Mouse (Mus musculus) C2C12 (cell line): ENCODE data around the gene Gm43552. TPM values are rescaled to one million over a fixed set of nuclear protein-coding genes. Genes with fewer than 3 reads are reported as not detected.

Experiments
- H3K27me3 ChIP-seq: one replicate; pipeline ENCODE4 v1.6.1; 2011; ENCODE audit not compliant: control insufficient read depth, insufficient read depth, insufficient read length
- H3K36me3 ChIP-seq: one replicate; pipeline ENCODE4 v1.6.1; 2011; ENCODE audit not compliant: control insufficient read depth, insufficient read depth
- H3K4me3 ChIP-seq: one replicate; pipeline ENCODE4 v1.5.1; 2011; ENCODE audit warnings: mild to moderate bottlenecking, control low read depth; ENCODE audit not compliant: poor library complexity, insufficient read depth, severe bottlenecking
- H3K79me2 ChIP-seq: one replicate; pipeline ENCODE4 v1.6.1; 2011; ENCODE audit not compliant: control insufficient read depth, insufficient read depth
- H3K79me3 ChIP-seq: one replicate; pipeline ENCODE4 v1.6.1; 2011; ENCODE audit warnings: low read depth, control low read depth
- H3ac ChIP-seq: one replicate; pipeline ENCODE3; 2011; ENCODE audit warnings: low read depth; ENCODE audit not compliant: control insufficient read depth, insufficient read length
- CEBPB ChIP-seq: IDR thresholded peaks from one replicate; pipeline ENCODE4 v1.6.1; 2011; ENCODE audit warnings: low read depth, mild to moderate bottlenecking, control low read depth, moderate library complexity
- CTCF ChIP-seq: IDR thresholded peaks from one replicate; pipeline ENCODE4 v1.5.1; 2011; ENCODE audit not compliant: control insufficient read depth, insufficient read depth, insufficient read length
- FOSL1 ChIP-seq: IDR thresholded peaks from one replicate; pipeline ENCODE4 v1.8.0; 2011; ENCODE audit warnings: mild to moderate bottlenecking, low read length; ENCODE audit not compliant: poor library complexity, insufficient read depth, severe bottlenecking
- MAX ChIP-seq: IDR thresholded peaks from one replicate; pipeline ENCODE4 v1.6.1; 2011; ENCODE audit warnings: mild to moderate bottlenecking, control low read depth
- MYOD1 ChIP-seq: IDR thresholded peaks from one replicate; pipeline ENCODE4 v1.6.1; 2011; ENCODE audit warnings: low read depth; ENCODE audit not compliant: control insufficient read depth, insufficient read length
- MYOG ChIP-seq: IDR thresholded peaks from one replicate; pipeline ENCODE4 v1.6.1; 2011; ENCODE audit not compliant: control insufficient read depth, insufficient read length; ENCODE audit errors: extremely low read depth
- USF1 ChIP-seq: IDR thresholded peaks from one replicate; pipeline ENCODE4 v1.6.1; 2011; ENCODE audit warnings: low read depth, mild to moderate bottlenecking, control low read depth, moderate library complexity
- polyA plus RNA-seq: library from polyadenylated mRNA; unstranded; fragments of >200 nt; fragmentation: generic; extraction: Trizol; gene quantifications from one replicate; pipeline ENCODE4 v1.2.1, GENCODE M21; 2012; ENCODE audit warnings: missing spikeins

The Gm43552 gene
- polyA plus RNA-seq, 1 experiment, result not detected

- H3ac ChIP-seq, result no peak overlapping the region
- H3K79me3 ChIP-seq, result no peaks in the 10 kb centered on the region
- H3K79me2 ChIP-seq, result no peaks in the 10 kb centered on the region
- no peak overlapping the region for H3K4me3 ChIP-seq
- no peaks in the 10 kb centered on the region for H3K36me3 ChIP-seq
- no peaks in the 10 kb centered on the region for H3K27me3 ChIP-seq
- TF ChIP-seq CTCF (no peak), MYOG (no peak), CEBPB (no peak), MYOD1 (no peak), MAX (no peak), FOSL1 (no peak), USF1 (no peak)
These were observed 47.7 kb downstream of the Gm43552 start for GRCm38 (mm10) chr5:65444981-65445380.

DNA sequence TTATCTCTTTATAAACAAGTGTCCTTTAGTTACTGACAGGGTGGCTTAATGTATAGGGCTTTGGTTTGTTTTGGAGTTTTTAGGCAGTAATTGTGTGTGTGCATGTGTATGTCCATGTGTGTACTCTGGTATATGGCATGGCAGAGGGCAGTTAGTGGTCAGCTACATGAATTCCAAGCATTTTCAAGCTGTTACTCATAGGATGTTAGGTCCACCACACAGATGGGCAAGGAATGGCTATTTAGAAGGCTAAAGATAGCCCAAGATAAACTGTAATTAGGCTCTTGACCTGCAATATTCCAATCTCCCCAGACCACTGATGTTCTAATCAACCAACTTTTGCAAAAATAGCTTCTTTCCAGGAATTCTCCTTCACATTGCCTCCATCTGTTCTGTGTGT lies 54.6 kb downstream of the Gm43552 start:
- peaks cover 19% of the 10 kb centered on the region for H3K79me3 ChIP-seq
- no peak for TF ChIP-seq MYOG
- TF ChIP-seq FOSL1, result peak; percentile 69
- TF ChIP-seq MYOD1, result no peak
- no peak for TF ChIP-seq MAX
- TF ChIP-seq CEBPB, result no peak
- TF ChIP-seq CTCF, result no peak
- no peak for TF ChIP-seq USF1
- no peaks in the 10 kb centered on the region for H3K27me3 ChIP-seq
- H3ac ChIP-seq, result no peak overlapping the region
- H3K4me3 ChIP-seq, result no peak overlapping the region
- H3K79me2 ChIP-seq, result peaks cover 25% of the 10 kb centered on the region
- H3K36me3 ChIP-seq, result peaks cover 7% of the 10 kb centered on the region

- no peak for TF ChIP-seq FOSL1
- peak; percentile 17 for TF ChIP-seq MAX
- H3K79me2 ChIP-seq, result peaks cover 46% of the 10 kb centered on the region
- peak within 1 kb of the TSS; percentile 68 for H3K4me3 ChIP-seq
- peaks cover 18% of the 10 kb centered on the region for H3K36me3 ChIP-seq
- H3K27me3 ChIP-seq, result no peaks in the 10 kb centered on the region
- peak within 1 kb of the TSS; percentile 79 for H3ac ChIP-seq
- H3K79me3 ChIP-seq, result peaks cover 38% of the 10 kb centered on the region
These were observed 56.6 kb downstream of the Gm43552 start, which contains the start of gene Ugdh for GRCm38 (mm10) chr5:65435806-65436561. TSS of gene Ugdh (minus strand) at chr5:65435949.

DNA sequence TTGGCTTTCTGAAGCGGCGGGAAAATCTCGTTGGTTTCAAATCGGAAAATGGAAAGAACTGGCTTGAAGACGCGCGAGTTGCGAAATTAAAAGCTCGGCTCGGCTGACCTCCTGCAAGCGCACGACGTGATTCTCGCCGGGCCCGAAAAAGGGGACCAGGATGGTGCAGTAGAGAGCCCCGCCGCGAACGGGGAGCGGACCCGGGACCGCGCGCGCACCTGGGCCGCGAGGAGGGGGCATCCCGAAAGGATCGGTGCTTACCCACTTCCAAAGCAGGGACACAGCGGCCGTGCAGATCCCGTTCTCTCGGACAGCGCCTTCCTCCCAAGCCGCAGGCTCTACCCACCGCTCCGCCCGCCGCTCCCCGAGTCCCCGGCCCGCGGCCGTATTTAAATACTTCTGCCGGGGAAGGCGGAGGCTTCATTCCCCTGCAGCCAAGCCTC lies 57.2 kb downstream of the Gm43552 start:
- Histone ChIP-seq H3ac (peak overlapping the region; percentile 79), H3K79me2 (peaks cover 52% of the 10 kb centered on the region), H3K27me3 (no peaks in the 10 kb centered on the region), H3K79me3 (peaks cover 44% of the 10 kb centered on the region), H3K4me3 (peak overlapping the region; percentile 68), H3K36me3 (peaks cover 22% of the 10 kb centered on the region)
- no peak for TF ChIP-seq MYOD1
- peak; percentile 24 for TF ChIP-seq CEBPB

DNA sequence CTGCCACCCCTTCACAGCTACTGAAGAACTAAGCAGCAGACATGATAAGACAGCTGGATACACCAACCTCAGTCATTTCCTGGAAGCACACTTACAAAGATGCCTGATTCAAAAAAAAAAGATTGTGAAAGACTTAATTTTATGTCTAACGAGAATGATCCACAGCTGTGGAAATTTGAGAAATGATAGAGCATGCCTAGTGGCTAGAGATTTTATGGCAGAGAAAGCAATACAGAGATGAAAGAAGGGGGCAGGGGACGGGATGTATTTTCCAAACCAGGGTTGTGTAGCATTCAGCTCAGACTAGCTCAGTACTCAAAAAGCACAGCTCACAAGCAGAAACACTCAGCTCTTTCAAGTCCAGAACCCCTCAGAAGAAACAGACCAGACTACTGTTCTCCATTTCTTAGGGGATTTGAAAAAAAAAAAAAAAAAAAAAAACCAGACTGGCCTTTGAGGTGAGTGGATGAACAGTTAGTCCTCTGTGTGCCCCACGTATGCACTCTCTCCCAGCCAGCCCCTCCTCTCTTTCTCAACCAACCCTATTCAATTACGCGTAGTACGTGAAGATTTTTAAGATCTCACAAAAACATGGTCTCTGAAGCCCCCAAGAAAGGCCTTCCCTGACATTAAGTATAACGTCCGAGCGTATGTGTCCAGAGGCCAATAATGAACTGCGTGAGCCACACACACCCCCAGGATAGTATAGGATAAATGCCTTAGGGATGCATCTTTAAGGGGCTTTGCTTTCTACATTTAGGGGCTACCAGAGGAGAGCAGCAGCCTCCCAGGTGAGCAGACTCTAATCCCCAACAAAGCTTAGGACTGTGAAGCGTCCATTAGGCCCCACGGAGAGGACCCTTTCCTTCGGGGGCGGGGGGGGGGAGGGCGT lies 57.9 kb downstream of the Gm43552 start:
- peaks cover 22% of the 10 kb centered on the region for H3K36me3 ChIP-seq
- no peak for TF ChIP-seq MYOD1
- TF ChIP-seq CEBPB, result no peak
- TF ChIP-seq MAX, result no peak
- TF ChIP-seq CTCF, result no peak
- TF ChIP-seq MYOG, result no peak
- no peak for TF ChIP-seq USF1
- no peak for TF ChIP-seq FOSL1
- H3K79me3 ChIP-seq, result peaks cover 50% of the 10 kb centered on the region
- no peaks in the 10 kb centered on the region for H3K27me3 ChIP-seq
- H3ac ChIP-seq, result peak overlapping the region; percentile 57
- peaks cover 58% of the 10 kb centered on the region for H3K79me2 ChIP-seq
- peak overlapping the region; percentile 68 for H3K4me3 ChIP-seq

DNA sequence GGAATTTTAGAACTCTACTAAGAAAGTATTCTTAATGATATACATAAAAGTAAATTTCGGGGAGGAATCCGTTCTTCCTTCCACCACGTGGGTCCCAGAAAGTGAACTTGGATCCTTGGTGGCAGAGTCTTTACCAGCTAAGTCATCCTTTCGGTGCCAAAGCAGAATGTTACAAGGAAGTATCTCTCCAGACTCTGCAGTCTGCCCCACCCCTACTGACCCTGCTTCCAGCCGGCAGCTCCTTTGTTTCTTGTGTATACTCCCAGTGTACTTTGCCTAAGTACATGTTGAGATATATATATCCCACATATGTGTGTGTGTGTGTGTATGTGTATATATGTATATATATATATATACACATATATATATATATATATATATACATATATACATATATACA lies 63.2 kb downstream of the Gm43552 start:
- peaks cover 79% of the 10 kb centered on the region for H3K79me2 ChIP-seq
- H3K4me3 ChIP-seq, result no peak overlapping the region
- TF ChIP-seq USF1, result no peak
- TF ChIP-seq CTCF, result no peak
- TF ChIP-seq MAX, result no peak
- no peak for TF ChIP-seq MYOD1
- no peak for TF ChIP-seq FOSL1
- TF ChIP-seq MYOG, result no peak
- TF ChIP-seq CEBPB, result no peak

More for the DNA sequence above, 63.2 kb downstream of the Gm43552 start:
- H3K27me3 ChIP-seq, result no peaks in the 10 kb centered on the region
- H3K36me3 ChIP-seq, result peaks cover 56% of the 10 kb centered on the region
- no peak overlapping the region for H3ac ChIP-seq
- H3K79me3 ChIP-seq, result peaks cover 67% of the 10 kb centered on the region
